Mouse (Mus musculus): Measurements from ENCODE around the gene Zbtb9.

- TF ChIP-seq CTCF (IDR thresholded peaks at IDR 0.05; ENCODE audit: control insufficient read depth, insufficient read depth, insufficient replicate concordance, low read depth, low read length): peak; percentile 95
- TF ChIP-seq POLR2A (IDR thresholded peaks at IDR 0.05; ENCODE audit: control insufficient read depth, low read depth, low read length): no peak
Measured at GRCm38 (mm10) chr17:27032869-27033268, 59.9 kb downstream of the Zbtb9 start.
